Mouse (Mus musculus) ES-E14 (cell line): ENCODE measurements around the gene Igtp.

Experiments
- CHD2 ChIP-seq: IDR thresholded peaks from 2 replicates; pipeline ENCODE4 v1.6.1; 2014; ENCODE audit warnings: mild to moderate bottlenecking, low read depth, low read length, inconsistent platforms
- MAFK ChIP-seq: IDR thresholded peaks from 2 replicates; pipeline ENCODE4 v1.6.1; 2014; ENCODE audit warnings: mild to moderate bottlenecking, low read depth, low read length, inconsistent platforms; ENCODE audit not compliant: insufficient read depth
- ZC3H11A ChIP-seq: IDR thresholded peaks from 2 replicates; pipeline ENCODE4 v1.6.1; 2012; ENCODE audit warnings: low read depth, mild to moderate bottlenecking, inconsistent platforms, low read length, borderline replicate concordance
- ZNF384 ChIP-seq: IDR thresholded peaks from 2 replicates; pipeline ENCODE4 v1.6.1; 2012; ENCODE audit warnings: low read depth, low read length, inconsistent platforms

DNA sequence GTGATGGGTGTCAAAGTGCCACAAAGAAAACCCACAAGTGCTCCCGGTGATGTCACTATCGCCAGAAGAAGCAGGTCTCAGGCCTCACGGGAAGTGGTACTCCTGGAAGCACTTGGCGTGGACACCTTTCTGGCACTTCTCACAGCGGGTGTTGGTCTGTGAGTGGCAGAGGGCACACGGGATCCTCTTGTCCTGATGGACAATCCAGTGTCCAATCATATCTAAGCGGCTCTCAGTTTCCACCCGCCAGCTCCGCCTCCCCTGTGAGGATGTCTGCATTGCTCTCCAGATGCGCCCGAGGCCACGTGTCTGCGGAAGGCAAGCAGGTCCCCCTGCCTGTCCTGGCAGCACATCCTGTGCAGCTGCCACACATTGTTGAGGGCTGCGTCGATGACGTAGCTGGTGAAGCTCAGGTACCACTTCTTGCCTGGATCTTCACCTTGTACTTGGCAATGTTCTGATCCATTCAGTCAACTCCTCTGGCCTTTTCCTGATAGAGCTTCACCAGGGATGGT lies 31.1 kb downstream of the Igtp start:
- TF ChIP-seq ZNF384 (no peak), ZC3H11A (no peak), MAFK (no peak), CHD2 (no peak)
